In the genomic region with DNA sequence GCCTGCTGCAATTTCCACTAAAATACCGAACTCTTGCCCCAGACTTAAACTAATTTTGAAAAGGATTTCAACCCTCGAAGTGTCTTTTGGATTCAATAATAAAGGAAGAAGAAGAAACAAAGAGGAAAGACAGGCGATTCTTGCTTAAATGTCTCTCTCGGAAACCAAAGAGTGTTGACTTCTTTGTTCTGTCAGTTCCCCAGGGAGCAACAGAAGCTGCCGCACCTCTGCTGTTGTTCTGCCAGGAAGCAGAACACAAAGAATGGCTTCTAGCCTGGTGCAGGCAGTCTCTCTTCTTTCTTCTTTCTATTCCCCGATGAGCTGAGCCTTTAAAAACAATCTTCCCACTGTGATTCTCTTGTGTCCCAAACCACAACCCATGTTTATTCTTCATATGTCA, we compare ENCODE assay signal across 14 mouse cellular contexts.
DNase-seq lines count a peak whose midpoint lies in the region; ATAC-seq lines count a peak whose summit lies in the region.
"Had no signal": no experiment of that assay in that cellular context is flagged by ENCODE, and none has a peak within 500 bp of the region (broad histone marks: within the 10 kb centered on the region; RNA-seq: fewer than 3 reads in every experiment).

No protein-coding gene starts in this region.

- H3K27ac ChIP-seq in forebrain, embryonic 15.5 days (replicated peaks): peak overlapping the region; percentile 31
- peak overlapping the region; percentile 27 for H3K27ac ChIP-seq in midbrain, embryonic 13.5 days
- H3K27ac ChIP-seq: liver, embryonic 15.5 days had no signal

- 3% methylated on average over 6 of the region's 6 CpGs for WGBS in forebrain, embryonic 15.5 days
- 0% methylated on average over 6 of the region's 6 CpGs for WGBS in midbrain, embryonic 13.5 days

- H3K4me2 ChIP-seq in forebrain, embryonic 15.5 days (replicated peaks): no peak overlapping the region
- peak overlapping the region; percentile 4; the same call in 1 of the 2 replicates for H3K4me2 ChIP-seq in midbrain, embryonic 13.5 days (replicated peaks)
- H3K4me2 ChIP-seq: heart, embryonic 12.5 days; liver, embryonic 15.5 days had no signal

- ATAC-seq in forebrain, embryonic 15.5 days (replicated peaks): 0 out of 2 replicates have a peak, but pooled peaks have one; percentile 26
- ATAC-seq in midbrain, embryonic 13.5 days: peak; percentile 76
- ATAC-seq in frontal cortex, adult (ENCODE audit: low TSS enrichment): no peak

- H3K36me3 ChIP-seq in forebrain, embryonic 15.5 days: no peaks in the 10 kb centered on the region
- H3K36me3 ChIP-seq in midbrain, embryonic 13.5 days: no peaks in the 10 kb centered on the region
- H3K36me3 ChIP-seq: heart, embryonic 12.5 days; liver, embryonic 15.5 days had no signal

- DNase-seq in B cell, adult 2 months: peak; percentile 2 to 12
- peak; percentile 66 for DNase-seq in ZHBTc4 (ENCODE audit: low read depth, low spot score)
- no peak for DNase-seq in adrenal gland, adult 18-20 months (ENCODE audit: low spot score in 2 of 2)
- DNase-seq in layer of hippocampus, adult 9-11 months: no peak
- no peak for DNase-seq in right cerebral cortex, postnatal 14 days
- DNase-seq: adrenal gland, adult 2 months; cerebellum, adult 2 months; kidney, adult 18-20 months had no signal

- H3K9ac ChIP-seq in forebrain, embryonic 15.5 days (replicated peaks): no peak overlapping the region
- no peak overlapping the region for H3K9ac ChIP-seq in midbrain, embryonic 13.5 days (replicated peaks)
- H3K9ac ChIP-seq: heart, embryonic 12.5 days; liver, embryonic 15.5 days had no signal

- no peaks in the 10 kb centered on the region for H3K27me3 ChIP-seq in forebrain, embryonic 15.5 days
- no peaks in the 10 kb centered on the region for H3K27me3 ChIP-seq in midbrain, embryonic 13.5 days
- H3K27me3 ChIP-seq: heart, embryonic 12.5 days; liver, embryonic 15.5 days had no signal

- peaks cover 9% of the 10 kb centered on the region for H3K4me1 ChIP-seq in forebrain, embryonic 15.5 days
- peaks cover 10% of the 10 kb centered on the region for H3K4me1 ChIP-seq in midbrain, embryonic 13.5 days (replicated peaks)
- H3K4me1 ChIP-seq: liver, embryonic 15.5 days had no signal

- no peaks in the 10 kb centered on the region for H3K9me3 ChIP-seq in forebrain, embryonic 15.5 days
- no peaks in the 10 kb centered on the region for H3K9me3 ChIP-seq in midbrain, embryonic 13.5 days
- H3K9me3 ChIP-seq: heart, embryonic 12.5 days; liver, embryonic 15.5 days had no signal

- no peak overlapping the region for H3K4me3 ChIP-seq in forebrain, embryonic 15.5 days
- H3K4me3 ChIP-seq in midbrain, embryonic 13.5 days (replicated peaks): no peak overlapping the region
- H3K4me3 ChIP-seq: erythroblast, embryonic 14.5 days; heart, embryonic 12.5 days; liver, embryonic 15.5 days had no signal

Comparison
In these comparisons a context has a peak if more than half of its experiments do, and no peak if none do; other contexts are left out.
1. DNase-seq: peak in B cell, adult 2 months (2 of 2) and ZHBTc4 (single experiment); none in adrenal gland, adult 18-20 months (0 of 2), layer of hippocampus, adult 9-11 months (single experiment) and right cerebral cortex, postnatal 14 days (single experiment).